Mouse (Mus musculus) forebrain, embryonic 16.5 days (tissue): Measurements from ENCODE around the gene Tbx3. TPM values are rescaled to one million over a fixed set of nuclear protein-coding genes. Genes with fewer than 3 reads are reported as not detected.

Experiments
- ATAC-seq: fragments of 200-750 bp; cut with Nextera tagmentation; 2 replicates; pipeline ENCODE4 v1.8.0; 2017; ENCODE audit warnings: mild to moderate bottlenecking, moderate library complexity
- H3K27ac ChIP-seq: fragments of 300-500 bp; sonication (generic); 2 replicates; pipeline ENCODE4 v1.5.1; 2014; ENCODE audit warnings: low read length, control low read depth
- H3K27me3 ChIP-seq: fragments of 300-500 bp; sonication (generic); replicated peaks from 2 replicates; pipeline ENCODE4 v1.6.1; 2014; ENCODE audit warnings: low read length; ENCODE audit not compliant: control insufficient read depth, insufficient read depth
- H3K36me3 ChIP-seq: fragments of 300-500 bp; sonication (generic); 2 replicates; pipeline ENCODE4 v1.6.1; 2014; ENCODE audit not compliant: control insufficient read depth, insufficient read depth
- H3K4me1 ChIP-seq: fragments of 300-500 bp; sonication (generic); replicated peaks from 2 replicates; pipeline ENCODE4 v1.6.1; 2014; ENCODE audit warnings: low read length; ENCODE audit not compliant: control insufficient read depth, insufficient read depth
- H3K4me2 ChIP-seq: fragments of 300-500 bp; sonication (generic); 2 replicates; pipeline ENCODE4 v1.6.1; 2014; ENCODE audit warnings: mild to moderate bottlenecking, low read length, control low read depth
- H3K4me3 ChIP-seq: fragments of 300-500 bp; sonication (generic); replicated peaks from 2 replicates; pipeline ENCODE4 v1.5.1; 2014; ENCODE audit warnings: mild to moderate bottlenecking, low read length, control low read depth
- H3K9ac ChIP-seq: fragments of 300-500 bp; sonication (generic); replicated peaks from 2 replicates; pipeline ENCODE4 v1.6.1; 2014; ENCODE audit warnings: low read depth, low read length, control low read depth
- H3K9me3 ChIP-seq: fragments of 300-500 bp; sonication (generic); 2 replicates; pipeline ENCODE4 v1.6.1; 2016; ENCODE audit warnings: low read length; ENCODE audit not compliant: control insufficient read depth
- WGBS: fragments of 180-500 bp; shearing (Covaris S2); extraction: QIAGEN DNeasy Blood & Tissue Kit; methylation state at CpG from one replicate; pipeline ENCODE4 v1.1.7; 2014; 5-methylcytosine and 5-hydroxymethylcytosine counted together
- polyA plus RNA-seq: library from polyadenylated mRNA; unstranded; fragments of >200 nt; fragmentation: Nextera tagmentation; extraction: Ambion mirVana; gene quantifications from 2 replicates; pipeline ENCODE4 v1.2.1, GENCODE M21; 2015

The Tbx3 gene
- 2.1 and 3.0 TPM in 2 replicates for polyA plus RNA-seq

DNA sequence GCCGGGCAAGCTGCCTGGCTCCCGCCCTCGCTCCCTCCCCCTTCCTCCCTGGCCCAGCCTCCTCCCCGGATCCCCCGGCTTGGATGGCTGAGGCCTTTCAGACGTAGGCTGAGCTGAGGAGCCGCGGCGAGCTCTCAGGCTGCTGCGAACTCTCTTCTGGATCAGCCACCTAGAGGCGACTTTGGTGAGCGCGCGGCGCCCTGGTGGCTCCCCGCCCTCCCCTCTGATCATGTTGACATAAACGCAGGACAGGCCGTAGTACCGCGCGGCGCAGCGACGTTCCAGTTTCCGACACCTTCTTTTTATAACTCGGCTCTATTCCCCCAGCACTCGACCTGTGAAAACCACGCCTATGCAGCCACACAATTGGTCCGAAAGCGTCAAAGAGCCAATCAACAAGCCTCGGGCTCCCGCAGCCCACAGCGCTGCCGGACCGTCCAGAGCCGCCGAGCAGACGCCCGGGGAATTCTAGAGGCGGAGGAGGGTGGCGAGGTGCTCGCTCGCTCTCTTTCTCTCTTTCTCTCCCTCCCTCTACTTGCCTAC, at the start of gene Tbx3:
Gene Tbx3, plus strand, starts transcription at position 104 of the 543 bp plus-strand sequence.
- H3K4me2 ChIP-seq: peak within 1 kb of the TSS; percentile 53
- peaks cover 9% of the 10 kb centered on the region for H3K4me1 ChIP-seq
- H3K9ac ChIP-seq: peak within 1 kb of the TSS; percentile 40; the same call in 1 of the 2 replicates
- no peak within 1 kb of the TSS for H3K27ac ChIP-seq
- peak; percentile 94 for ATAC-seq
- H3K9me3 ChIP-seq: no peaks in the 10 kb centered on the region
- H3K27me3 ChIP-seq: peaks cover 83% of the 10 kb centered on the region
- peak within 1 kb of the TSS; percentile 29 for H3K4me3 ChIP-seq
- WGBS: 0% methylated on average over 39 of the region's 43 CpGs
- no peaks in the 10 kb centered on the region for H3K36me3 ChIP-seq

DNA sequence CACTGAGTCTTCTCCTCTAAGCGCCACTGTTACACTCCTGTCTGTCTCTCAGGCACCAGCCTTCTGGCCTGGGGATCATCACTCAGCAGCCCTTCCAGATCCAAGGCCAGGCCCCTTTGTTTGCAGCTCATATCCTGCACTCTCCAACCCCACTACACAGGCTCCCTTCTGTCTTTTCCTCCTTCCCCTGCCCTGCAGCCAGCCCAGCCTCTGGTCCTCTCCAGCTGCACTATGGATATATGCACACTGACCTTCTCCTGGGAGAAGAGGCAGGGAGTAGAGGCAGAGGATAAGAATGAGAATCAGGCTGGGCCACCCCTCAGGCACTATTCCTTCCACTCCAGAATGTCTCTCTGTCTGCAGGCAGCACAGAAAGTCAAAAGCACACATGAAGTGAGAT, 48.4 kb upstream of the Tbx3 start:
- no peak overlapping the region for H3K4me3 ChIP-seq
- H3K4me2 ChIP-seq: no peak overlapping the region
- H3K4me1 ChIP-seq: peaks cover 9% of the 10 kb centered on the region
- peaks cover 15% of the 10 kb centered on the region for H3K27me3 ChIP-seq
- no peak overlapping the region for H3K9ac ChIP-seq
- no peak overlapping the region for H3K27ac ChIP-seq
- H3K9me3 ChIP-seq: no peaks in the 10 kb centered on the region
- WGBS: 75% methylated on average over 1 of the region's 1 CpGs
- no peak for ATAC-seq
- H3K36me3 ChIP-seq: no peaks in the 10 kb centered on the region

DNA sequence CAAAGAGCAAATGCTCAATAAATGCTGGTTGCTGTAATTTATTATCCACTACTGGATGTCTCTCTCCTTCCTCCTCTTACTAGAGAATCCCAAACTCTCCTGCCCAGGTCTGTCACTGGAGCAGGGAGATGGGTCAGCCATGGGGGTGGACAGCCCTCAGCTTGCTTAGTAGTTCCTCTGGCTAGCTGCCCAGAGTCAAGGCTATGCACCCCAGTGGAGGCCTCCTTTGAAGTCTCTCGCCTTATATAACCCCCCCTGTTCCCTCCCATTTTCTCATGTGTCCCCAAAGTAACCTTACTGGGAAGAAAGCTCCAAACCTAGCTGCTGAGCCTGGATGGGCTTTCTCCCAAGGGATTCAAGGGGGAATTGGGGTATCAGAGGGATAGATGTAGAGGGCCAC, 45.9 kb upstream of the Tbx3 start:
- Histone ChIP-seq H3K27ac (no peak overlapping the region), H3K4me2 (no peak overlapping the region), H3K4me3 (no peak overlapping the region), H3K9ac (no peak overlapping the region), H3K9me3 (no peaks in the 10 kb centered on the region), H3K4me1 (peaks cover 9% of the 10 kb centered on the region), H3K27me3 (peaks cover 23% of the 10 kb centered on the region), H3K36me3 (no peaks in the 10 kb centered on the region)
- ATAC-seq: no peak
- 40% methylated on average over 1 of the region's 1 CpGs for WGBS

DNA sequence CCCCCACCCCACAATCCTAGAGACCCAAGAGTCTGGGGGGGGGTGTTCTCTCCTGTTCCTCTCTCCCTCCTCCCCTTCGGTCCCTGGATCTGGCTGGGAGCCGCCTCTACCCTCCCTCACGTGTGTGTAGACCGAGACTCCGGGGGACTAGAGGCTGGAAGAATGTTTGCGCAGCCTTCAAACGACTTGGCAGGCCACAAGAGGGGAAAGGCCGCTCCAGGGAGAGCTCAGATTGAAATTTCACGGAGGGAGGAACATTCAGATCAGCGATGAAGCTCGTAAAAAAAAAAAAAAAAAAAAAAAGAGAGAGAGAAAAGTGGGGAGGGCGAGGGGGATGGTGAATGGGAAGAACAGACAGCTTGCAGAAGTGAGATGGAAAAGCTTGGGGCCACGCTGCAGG, 44.9 kb upstream of the Tbx3 start:
- ATAC-seq: no peak
- Histone ChIP-seq H3K4me1 (peaks cover 9% of the 10 kb centered on the region), H3K9me3 (no peaks in the 10 kb centered on the region), H3K4me3 (no peak overlapping the region), H3K36me3 (no peaks in the 10 kb centered on the region), H3K27ac (no peak overlapping the region), H3K9ac (no peak overlapping the region), H3K27me3 (peaks cover 23% of the 10 kb centered on the region), H3K4me2 (no peak overlapping the region)
- WGBS: 6% methylated on average over 13 of the region's 13 CpGs

DNA sequence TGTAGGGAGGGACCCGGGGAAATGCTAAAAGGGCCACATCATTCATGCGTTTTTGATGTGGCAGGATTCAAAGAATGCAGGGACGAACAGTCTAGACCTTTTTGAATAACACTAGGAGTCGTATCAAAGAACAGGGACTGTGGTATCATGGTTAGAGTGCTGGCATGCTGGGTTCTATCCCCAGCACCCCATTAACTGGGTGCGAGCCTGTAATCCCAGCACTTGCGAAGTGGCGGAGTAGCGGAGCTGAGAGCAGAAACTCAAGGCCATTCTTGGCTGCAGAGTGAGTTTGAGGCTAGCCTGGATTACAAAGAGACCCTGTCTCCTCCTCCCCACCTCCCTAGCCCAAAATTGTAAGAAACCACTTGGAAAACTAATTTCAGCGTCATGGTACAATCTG, 44.3 kb upstream of the Tbx3 start:
- no peak for ATAC-seq
- H3K9me3 ChIP-seq: no peaks in the 10 kb centered on the region
- H3K4me1 ChIP-seq: peaks cover 9% of the 10 kb centered on the region
- no peak overlapping the region for H3K4me2 ChIP-seq
- no peaks in the 10 kb centered on the region for H3K36me3 ChIP-seq
- no peak overlapping the region for H3K4me3 ChIP-seq
- H3K27ac ChIP-seq: no peak overlapping the region
- WGBS: 19% methylated on average over 9 of the region's 9 CpGs
- H3K27me3 ChIP-seq: peaks cover 23% of the 10 kb centered on the region
- no peak overlapping the region for H3K9ac ChIP-seq

DNA sequence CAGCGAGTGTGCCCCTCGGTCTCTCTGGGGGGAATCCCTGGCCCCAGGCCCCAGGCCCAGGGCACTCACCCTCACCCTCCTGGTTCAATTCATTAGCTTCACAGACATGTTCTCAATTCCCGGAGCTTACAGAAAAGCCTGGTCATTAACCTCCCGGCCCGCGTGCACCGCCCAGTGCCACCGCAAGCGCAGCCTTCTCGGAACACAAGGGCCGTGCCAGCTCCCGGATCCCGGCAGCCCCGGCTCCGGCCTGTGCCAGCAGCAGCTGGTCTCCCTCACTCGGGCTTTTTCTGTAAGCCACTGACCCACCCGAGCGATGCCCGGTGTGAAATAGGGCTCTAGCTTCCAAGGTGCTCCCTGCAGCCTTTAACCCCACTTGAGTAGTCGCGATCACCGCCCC, 43.8 kb upstream of the Tbx3 start:
- H3K4me1 ChIP-seq: peaks cover 9% of the 10 kb centered on the region
- H3K4me2 ChIP-seq: peak overlapping the region; percentile 37
- H3K27ac ChIP-seq: no peak overlapping the region
- no peak for ATAC-seq
- H3K27me3 ChIP-seq: peaks cover 23% of the 10 kb centered on the region
- 0 out of 2 replicates have a peak overlapping the region, but pooled peaks have one; percentile 2 for H3K4me3 ChIP-seq
- 4% methylated on average over 22 of the region's 22 CpGs for WGBS
- H3K9ac ChIP-seq: no peak overlapping the region
- no peaks in the 10 kb centered on the region for H3K9me3 ChIP-seq
- no peaks in the 10 kb centered on the region for H3K36me3 ChIP-seq

DNA sequence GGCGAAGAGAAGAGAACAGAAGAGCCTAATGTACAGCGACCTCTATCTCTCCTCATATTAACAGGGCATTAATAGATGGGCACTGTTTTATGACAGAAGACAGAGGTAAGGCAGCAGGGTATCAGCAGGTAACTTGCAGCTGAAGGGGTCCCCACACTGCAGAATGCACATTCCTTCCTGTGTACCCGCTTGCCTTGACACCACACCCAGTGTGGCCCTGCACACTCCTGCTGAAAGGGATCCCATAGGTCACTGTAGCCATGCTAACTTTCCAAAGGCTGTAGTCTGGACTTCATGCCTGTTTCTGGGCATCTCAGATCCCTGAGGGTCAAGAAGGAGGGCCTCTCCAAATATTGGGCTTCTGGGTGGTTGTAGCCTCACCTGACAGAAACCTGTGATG, 42.4 kb upstream of the Tbx3 start:
- no peaks in the 10 kb centered on the region for H3K36me3 ChIP-seq
- 84% methylated on average over 3 of the region's 3 CpGs for WGBS
- H3K4me2 ChIP-seq: no peak overlapping the region
- no peak for ATAC-seq
- peaks cover 23% of the 10 kb centered on the region for H3K27me3 ChIP-seq
- no peak overlapping the region for H3K4me3 ChIP-seq
- H3K9me3 ChIP-seq: no peaks in the 10 kb centered on the region
- peaks cover 9% of the 10 kb centered on the region for H3K4me1 ChIP-seq
- H3K27ac ChIP-seq: no peak overlapping the region
- no peak overlapping the region for H3K9ac ChIP-seq

DNA sequence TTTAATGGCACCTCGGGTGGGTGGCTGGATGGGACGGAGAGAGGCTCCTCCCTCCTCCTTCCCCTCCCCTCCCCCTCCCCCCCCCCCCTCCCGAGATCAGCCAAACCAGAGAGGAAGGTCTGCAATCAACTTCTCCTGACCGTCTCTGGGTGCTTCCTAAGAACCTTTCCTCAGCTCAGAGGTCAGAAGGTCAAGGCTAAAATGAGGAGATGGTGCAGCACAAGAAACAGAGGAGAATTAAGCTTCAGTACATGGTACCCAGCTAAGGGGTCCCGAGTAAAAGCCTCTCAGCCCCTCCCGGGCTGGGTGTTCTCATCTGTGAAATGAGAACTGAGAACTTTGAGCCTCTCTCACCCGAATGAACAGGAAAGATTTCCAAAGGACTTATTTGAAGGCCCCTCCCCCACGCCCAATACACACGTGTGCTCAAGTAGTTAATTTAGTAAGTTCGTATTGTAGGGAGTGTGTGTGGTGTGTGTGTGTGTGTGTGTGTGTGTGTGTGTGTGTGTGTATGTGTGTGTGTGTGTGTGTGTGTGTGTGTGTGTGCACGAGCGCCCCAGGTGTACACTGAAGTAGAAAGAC, 41.6 kb upstream of the Tbx3 start:
- Histone ChIP-seq H3K9ac (no peak overlapping the region), H3K4me2 (no peak overlapping the region), H3K27ac (no peak overlapping the region), H3K9me3 (no peaks in the 10 kb centered on the region), H3K4me1 (peaks cover 9% of the 10 kb centered on the region), H3K4me3 (no peak overlapping the region), H3K36me3 (no peaks in the 10 kb centered on the region), H3K27me3 (peaks cover 23% of the 10 kb centered on the region)
- ATAC-seq: no peak
- WGBS: 23% methylated on average over 12 of the region's 12 CpGs

DNA sequence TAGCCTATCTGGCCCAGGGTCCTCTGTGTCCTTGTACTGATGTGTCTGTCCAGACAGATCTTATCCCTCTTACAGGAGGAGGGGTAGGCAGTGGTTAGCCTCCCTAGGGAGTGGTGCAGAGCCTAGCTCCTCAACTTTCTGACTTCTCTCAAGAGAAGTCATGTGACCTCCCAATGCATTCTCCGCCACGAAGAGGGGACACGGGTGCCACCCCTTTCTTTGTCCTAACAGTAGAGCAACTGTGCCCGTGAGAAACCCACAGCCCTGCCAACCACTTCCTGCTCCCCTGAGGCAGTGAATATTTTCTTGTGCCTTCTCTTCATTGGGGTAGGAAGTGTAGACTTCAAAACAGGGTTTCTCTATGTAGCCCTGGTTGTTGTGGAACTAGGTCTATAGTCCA, 36.9 kb upstream of the Tbx3 start:
- Histone ChIP-seq H3K4me3 (no peak overlapping the region), H3K4me2 (no peak overlapping the region), H3K36me3 (no peaks in the 10 kb centered on the region), H3K27me3 (no peaks in the 10 kb centered on the region), H3K9me3 (no peaks in the 10 kb centered on the region), H3K4me1 (no peaks in the 10 kb centered on the region), H3K9ac (no peak overlapping the region), H3K27ac (no peak overlapping the region)
- WGBS: 85% methylated on average over 4 of the region's 4 CpGs
- ATAC-seq: no peak

DNA sequence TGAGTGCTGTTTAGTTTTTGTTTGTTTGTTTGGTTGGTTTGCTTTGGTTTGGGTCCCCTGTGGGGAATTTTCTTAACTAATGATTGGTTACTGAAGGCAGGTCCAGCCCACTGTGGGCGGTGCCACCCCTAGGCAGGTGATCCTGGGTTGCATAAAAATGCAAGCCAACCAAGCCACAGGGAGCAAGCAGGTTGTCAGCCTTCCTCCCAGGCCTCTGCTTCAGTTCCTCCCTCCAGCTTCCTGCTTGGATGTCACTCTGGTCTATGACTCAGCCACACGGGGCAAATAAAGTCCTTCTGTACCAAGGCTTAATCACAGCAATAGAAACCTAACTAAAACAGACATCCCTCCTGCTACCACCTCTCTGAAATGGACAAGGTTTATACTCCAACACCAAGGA, 35.6 kb upstream of the Tbx3 start:
- no peak overlapping the region for H3K9ac ChIP-seq
- no peak overlapping the region for H3K4me2 ChIP-seq
- H3K4me1 ChIP-seq: no peaks in the 10 kb centered on the region
- H3K27me3 ChIP-seq: no peaks in the 10 kb centered on the region
- H3K4me3 ChIP-seq: no peak overlapping the region
- no peak overlapping the region for H3K27ac ChIP-seq
- no peaks in the 10 kb centered on the region for H3K36me3 ChIP-seq
- ATAC-seq: no peak
- WGBS: 83% methylated on average over 2 of the region's 2 CpGs
- no peaks in the 10 kb centered on the region for H3K9me3 ChIP-seq
